Mouse (Mus musculus): ENCODE data around the gene Gm21994.
"Not testable (repeated sequence)": the region's sequence is repeated elsewhere in the genome, so short reads cannot be mapped to it uniquely, and the experiment has no call there.

Gm21994 gene

DNA sequence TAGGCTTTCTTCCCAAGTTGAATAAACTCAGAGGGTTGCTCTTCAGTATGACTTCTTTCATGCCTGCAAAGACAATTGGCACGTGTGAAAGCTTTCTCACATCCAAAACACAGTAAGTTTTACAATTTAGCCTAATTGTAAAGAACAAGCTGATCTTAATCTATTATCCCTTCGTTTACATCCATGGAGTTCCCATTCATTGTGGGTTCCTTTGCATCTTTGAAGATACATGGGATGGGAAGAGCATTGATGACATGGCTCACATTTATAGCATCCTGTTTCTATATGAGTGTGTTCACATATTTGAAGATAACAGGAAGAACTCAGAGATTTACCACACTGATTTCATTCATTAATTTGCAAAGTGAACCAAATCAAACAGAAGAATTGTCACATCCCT is at the start of gene Gm21994:
TSS of gene Gm21994 (minus strand) at position 101 of the 400 bp plus-strand sequence.
- DNase-seq (ENCODE audit: low spot score in 2 of 2) = not testable (repeated sequence)

DNA sequence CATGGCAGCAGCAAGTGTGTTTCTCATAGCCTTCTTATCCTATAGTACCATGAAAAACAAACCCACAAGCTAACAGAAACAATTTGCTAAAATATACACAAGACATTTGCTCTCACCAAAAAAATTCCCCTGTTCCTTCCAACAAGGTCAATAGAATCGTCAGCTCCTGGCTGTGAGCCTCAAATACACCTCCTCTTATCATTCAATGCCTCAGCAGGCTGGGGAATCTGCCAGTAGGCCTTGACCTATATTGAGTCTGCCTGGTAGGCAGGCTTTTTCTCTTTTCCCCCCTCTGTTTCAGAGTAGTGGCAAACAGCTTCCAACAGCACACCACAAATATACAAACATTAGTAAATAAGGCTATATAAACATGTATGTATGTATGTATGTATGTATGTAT is 43.7 kb upstream of the Gm21994 start:
- DNase-seq (ENCODE audit: low spot score in 2 of 2) = no peak

DNA sequence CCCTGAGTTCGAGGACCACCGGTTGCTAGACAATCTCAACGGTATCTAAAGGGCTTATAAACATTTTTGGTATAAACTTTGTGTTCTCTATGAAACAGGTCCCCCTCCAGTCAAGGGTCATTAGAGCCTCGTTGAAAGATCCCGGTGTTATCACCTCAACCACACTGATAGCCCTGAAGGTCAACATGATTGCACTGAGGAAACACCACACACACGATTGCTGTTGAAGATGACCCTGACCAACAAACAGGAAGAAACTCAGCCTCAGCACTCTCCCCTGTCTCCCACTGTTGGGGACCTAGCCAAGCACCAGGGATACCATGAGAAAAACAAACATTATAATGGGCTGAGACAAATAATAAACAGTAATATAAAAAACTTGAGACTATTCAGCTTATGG is 38.3 kb upstream of the Gm21994 start:
- DNase-seq (ENCODE audit: low spot score in 2 of 2) = no peak

DNA sequence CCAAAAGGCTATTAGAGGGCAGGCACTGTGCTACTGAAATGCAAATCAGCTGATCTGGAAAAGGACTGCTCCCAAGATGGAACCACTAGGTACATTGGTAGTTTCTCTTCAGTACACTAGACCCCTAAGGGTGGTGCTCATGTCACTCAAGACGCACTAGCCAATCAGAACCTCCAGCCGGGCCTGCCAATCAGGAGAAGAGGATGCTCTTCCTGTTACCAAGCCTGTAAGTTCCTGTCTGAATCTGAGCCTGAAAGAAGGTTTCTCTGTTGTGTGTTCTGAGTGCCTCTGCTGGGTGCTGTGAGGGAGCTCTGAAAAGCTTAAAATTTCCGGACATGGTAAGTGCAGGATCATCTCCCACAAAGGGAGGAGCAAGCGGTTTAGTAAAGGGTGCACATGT is 1.9 kb upstream of the Gm21994 start, which contains the start of gene Gm14124:
TSS of gene Gm14124 (plus strand) at position 227 of the 400 bp plus-strand sequence.
- DNase-seq (ENCODE audit: low spot score in 2 of 2) = not testable (repeated sequence)

DNA sequence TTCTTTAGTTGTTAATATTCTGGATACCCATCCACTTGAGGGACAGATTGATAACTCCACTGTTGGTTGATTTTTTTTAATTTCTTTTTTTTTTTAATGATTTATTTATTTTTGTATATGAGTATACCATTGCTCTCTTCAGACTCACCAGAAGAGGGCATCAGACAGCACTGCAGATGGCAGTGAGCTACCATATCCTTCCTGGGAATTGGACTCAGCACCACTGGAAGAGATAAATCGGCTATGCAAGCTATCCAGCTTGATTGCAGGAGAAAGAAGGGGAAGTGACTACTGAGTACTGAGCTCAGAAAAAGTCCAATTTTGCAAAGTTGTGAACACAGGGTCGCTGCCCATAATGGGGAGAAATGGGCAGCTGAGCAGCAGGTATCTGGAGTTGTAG is 1.5 kb upstream of the Gm21994 start:
- not testable (repeated sequence) for DNase-seq (ENCODE audit: low spot score in 2 of 2)

DNA sequence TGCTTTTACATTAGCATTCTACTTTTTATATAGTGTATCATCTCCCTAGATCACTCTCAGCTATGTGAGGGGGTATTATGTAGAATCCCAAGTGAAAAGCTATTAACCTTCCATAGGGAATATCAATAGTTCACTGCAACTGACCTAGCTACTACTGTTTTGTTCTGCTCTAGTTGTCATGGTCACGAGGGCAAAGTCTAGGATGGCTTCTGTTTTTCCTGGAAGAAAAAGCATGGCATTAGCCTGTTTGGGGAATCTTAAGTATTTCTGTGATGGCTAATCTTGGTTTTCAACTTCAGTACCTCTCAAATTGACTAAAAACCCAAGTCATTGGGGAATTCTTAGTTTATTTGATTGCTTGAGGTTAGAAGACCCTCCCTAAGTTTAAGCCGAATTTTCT is 12.2 kb downstream of the Gm21994 start:
- no peak for DNase-seq (ENCODE audit: low spot score in 2 of 2)

DNA sequence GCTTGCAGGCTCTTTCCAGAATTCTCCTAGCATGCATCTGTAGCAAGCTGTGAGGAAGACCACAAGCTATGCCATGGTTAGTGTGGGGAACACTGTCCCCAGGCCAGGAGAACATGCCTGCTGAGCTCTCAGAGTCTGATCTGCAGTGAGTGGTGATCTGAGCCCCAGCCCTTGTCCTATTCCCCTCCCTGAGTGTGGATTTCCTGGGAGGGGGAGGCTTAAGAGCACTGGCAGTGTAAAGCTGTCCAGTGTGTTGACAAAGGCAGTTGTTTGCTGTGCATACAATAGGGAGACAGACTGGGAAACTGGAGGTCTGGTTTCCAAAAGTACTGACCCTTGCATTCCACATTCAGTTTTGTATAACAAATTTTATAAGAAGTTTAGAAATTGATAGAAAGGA is 32.1 kb downstream of the Gm21994 start:
- DNase-seq (ENCODE audit: low spot score in 2 of 2) = not testable (repeated sequence)

DNA sequence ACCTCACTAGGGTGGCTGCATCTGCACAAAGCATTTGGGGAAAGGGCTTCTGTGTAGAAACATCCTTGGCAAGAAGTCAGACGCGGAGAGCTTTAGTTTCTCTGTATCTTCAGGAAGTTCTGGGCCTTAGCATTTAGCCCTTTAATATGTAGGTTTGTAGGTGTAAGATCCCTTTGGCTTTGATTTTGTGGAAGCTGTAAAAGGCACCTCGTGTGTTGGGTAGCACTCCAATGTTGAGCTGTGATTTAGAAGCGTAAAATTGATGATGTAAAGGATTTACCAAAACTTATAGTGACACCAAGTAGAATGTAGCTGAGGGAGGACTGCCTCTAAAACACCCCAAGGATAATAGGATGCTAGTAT is 37.0 kb downstream of the Gm21994 start:
- not testable (repeated sequence) for DNase-seq (ENCODE audit: low spot score in 2 of 2)

DNA sequence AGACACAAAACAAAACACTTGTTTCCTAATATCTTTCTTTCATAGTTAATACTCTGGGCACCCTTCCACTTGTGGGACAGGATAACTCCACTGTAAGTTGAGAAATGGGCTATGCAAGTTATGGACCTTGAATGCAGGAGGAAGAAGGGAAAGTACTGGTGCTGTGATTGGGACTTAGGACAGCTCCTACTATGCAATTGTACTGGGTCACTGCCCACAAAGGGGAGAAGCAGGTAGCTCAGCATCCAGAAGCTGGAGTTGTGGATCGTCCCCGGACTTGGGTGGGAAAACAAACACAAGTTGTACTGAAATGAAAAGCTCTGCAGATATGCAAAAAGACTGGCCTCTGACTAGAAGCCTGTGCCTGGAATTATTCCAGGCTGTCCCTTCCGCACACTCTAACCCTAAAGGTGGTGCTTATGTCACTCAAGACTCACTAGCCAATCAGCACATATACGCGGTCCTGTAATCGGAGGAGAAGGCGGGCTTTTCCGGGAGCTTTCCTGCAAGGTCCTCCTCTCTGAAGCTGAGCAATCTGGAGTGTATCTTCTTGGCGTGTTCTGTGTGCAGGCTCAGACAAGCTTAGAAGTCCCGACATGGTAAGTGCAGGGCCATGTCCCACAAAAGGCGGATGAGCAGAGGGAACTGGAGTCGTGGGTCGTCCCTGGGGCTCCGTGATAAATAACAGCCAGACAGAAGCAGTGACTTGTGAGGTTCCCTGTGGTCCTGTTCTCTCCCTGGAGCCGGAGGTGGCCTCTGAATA is 37.6 kb downstream of the Gm21994 start, which contains the start of gene Zfp937:
TSS of gene Zfp937 (plus strand) at position 474 of the 763 bp plus-strand sequence.
- DNase-seq (ENCODE audit: low spot score in 2 of 2) = peak; percentile 84 to 90

All from right cerebral cortex, postnatal 36 days (tissue).